Mouse (Mus musculus) cerebellum, adult 2 months (tissue): ENCODE measurements around the gene Yrdc. TPM values are rescaled to one million over a fixed set of nuclear protein-coding genes. Genes with fewer than 3 reads are reported as not detected.
A peak's percentile ranks its signal among the peaks of the same experiment; 100 is the strongest.

ENCODE experiments used
- DNase-seq, 2 experiments: peaks; one replicate each; pipeline ENCODE4 v3.0.0; 2021
- H3K27ac ChIP-seq: fragments of 200-500 bp; 2 replicates; pipeline ENCODE4 v1.5.1; 2012; ENCODE audit warnings: low read length, control low read depth, inconsistent platforms; ENCODE audit not compliant: insufficient read depth
- H3K27me3 ChIP-seq: fragments of 200-500 bp; 2 replicates; pipeline ENCODE4 v1.6.1; 2012; ENCODE audit warnings: inconsistent platforms, mild to moderate bottlenecking, low read length, moderate library complexity; ENCODE audit not compliant: control insufficient read depth, insufficient read depth
- H3K4me1 ChIP-seq: fragments of 200-500 bp; 2 replicates; pipeline ENCODE4 v1.6.1; 2011; ENCODE audit warnings: low read length; ENCODE audit not compliant: control insufficient read depth, insufficient read depth
- H3K4me3 ChIP-seq: fragments of 200-500 bp; replicated peaks from 2 replicates; pipeline ENCODE3; 2011; ENCODE audit warnings: mild to moderate bottlenecking, low read depth, low read length, control low read depth; ENCODE audit not compliant: insufficient read depth
- CTCF ChIP-seq: fragments of 200-500 bp; IDR thresholded peaks from 2 replicates; pipeline ENCODE4 v1.5.1; 2011; ENCODE audit warnings: low read depth, mild to moderate bottlenecking, control low read depth, low read length, moderate library complexity, borderline replicate concordance; ENCODE audit not compliant: insufficient read depth
- POLR2A ChIP-seq: fragments of 200-500 bp; IDR thresholded peaks from 2 replicates; pipeline ENCODE4 v1.6.1; 2011; ENCODE audit warnings: low read length, control low read depth, borderline replicate concordance; ENCODE audit not compliant: insufficient read depth
- WGBS: fragments of 180-500 bp; shearing (Covaris S2); methylation state at CpG from one replicate; pipeline ENCODE4 v1.1.7; 2018; 5-methylcytosine and 5-hydroxymethylcytosine counted together
- polyA plus RNA-seq: library from polyadenylated mRNA; depleted of rRNA; stranded (reverse); fragments of >200 nt; gene quantifications from 2 replicates; pipeline ENCODE4 v1.2.3, GENCODE M21; 2012

The Yrdc gene
- polyA plus RNA-seq, 1 experiment, result 52.5 TPM

GRCm38 (mm10) chr4:124840998-124841397 is 9.5 kb upstream of the Yrdc start:
- Histone ChIP-seq H3K27ac (no peak overlapping the region), H3K27me3 (no peaks in the 10 kb centered on the region), H3K4me3 (no peak overlapping the region), H3K4me1 (no peaks in the 10 kb centered on the region; the same call in 1 of the 2 replicates)
- TF ChIP-seq CTCF, result no peak
- no peak for TF ChIP-seq POLR2A
- whole genome bisulfite sequencing, result 97% methylated on average over 1 of the region's 1 CpGs
- DNase-seq, result no peak

GRCm38 (mm10) chr4:124843493-124843892 is 7.0 kb upstream of the Yrdc start:
- peak; percentile 32 to 44 for DNase-seq
- 55% methylated on average over 11 of the region's 11 CpGs for WGBS
- H3K27ac ChIP-seq, result no peak overlapping the region
- no peak overlapping the region for H3K4me3 ChIP-seq
- H3K4me1 ChIP-seq, result no peaks in the 10 kb centered on the region; the same call in none of the 2 replicates
- TF ChIP-seq CTCF (peak; percentile 88), POLR2A (no peak)
- no peaks in the 10 kb centered on the region for H3K27me3 ChIP-seq

GRCm38 (mm10) chr4:124847573-124847972 is 2.9 kb upstream of the Yrdc start:
- TF ChIP-seq POLR2A (no peak), CTCF (peak; percentile 83)
- Histone ChIP-seq H3K27me3 (no peaks in the 10 kb centered on the region), H3K4me1 (peaks cover 5% of the 10 kb centered on the region), H3K27ac (no peak overlapping the region), H3K4me3 (no peak overlapping the region)
- DNase-seq, result peak; percentile 78 to 87
- WGBS, result 2% methylated on average over 8 of the region's 8 CpGs

- WGBS, result under 1% methylated on average over 24 of the region's 24 CpGs
- Histone ChIP-seq H3K27me3 (no peaks in the 10 kb centered on the region), H3K27ac (peak overlapping the region; percentile 84), H3K4me1 (peaks cover 5% of the 10 kb centered on the region), H3K4me3 (peak overlapping the region; percentile 63)
- no peak for TF ChIP-seq CTCF
- no peak for TF ChIP-seq POLR2A
- DNase-seq, result peak; percentile 59 to 67
Observed at GRCm38 (mm10) chr4:124849631-124850260, 733 bp upstream of the Yrdc start.

GRCm38 (mm10) chr4:124850933-124851658 is 617 bp downstream of the Yrdc start, which contains the start of gene 1110065P20Rik:
1110065P20Rik (minus strand) TSS chr4:124851196.
- Histone ChIP-seq H3K27me3 (no peaks in the 10 kb centered on the region), H3K4me1 (peaks cover 5% of the 10 kb centered on the region), H3K4me3 (peak within 1 kb of the TSS; percentile 63), H3K27ac (peak within 1 kb of the TSS; percentile 84)
- TF ChIP-seq POLR2A (no peak), CTCF (no peak)
- WGBS, result under 1% methylated on average over 74 of the region's 75 CpGs
- peak; percentile 77 to 80 for DNase-seq

- no peak for DNase-seq
- 85% methylated on average over 8 of the region's 8 CpGs for WGBS
- H3K4me3 ChIP-seq, result no peak overlapping the region
- H3K27ac ChIP-seq, result no peak overlapping the region
- H3K4me1 ChIP-seq, result peaks cover 5% of the 10 kb centered on the region; the same call in 1 of the 2 replicates
- H3K27me3 ChIP-seq, result no peaks in the 10 kb centered on the region
- TF ChIP-seq POLR2A (no peak), CTCF (no peak)
Observed at GRCm38 (mm10) chr4:124856294-124856693, 5.8 kb downstream of the Yrdc start.

- 58% methylated on average over 5 of the region's 5 CpGs for WGBS
- TF ChIP-seq CTCF (no peak), POLR2A (no peak)
- H3K4me1 ChIP-seq, result no peaks in the 10 kb centered on the region; the same call in 1 of the 2 replicates
Observed at GRCm38 (mm10) chr4:124858370-124858769, 7.9 kb downstream of the Yrdc start.

More at GRCm38 (mm10) chr4:124858370-124858769, 7.9 kb downstream of the Yrdc start:
- no peak overlapping the region for H3K4me3 ChIP-seq
- no peaks in the 10 kb centered on the region for H3K27me3 ChIP-seq
- DNase-seq, result no peak
- no peak overlapping the region for H3K27ac ChIP-seq
